Mouse (Mus musculus): ENCODE measurements at regions not wholly inside any gene's neighbourhood (a gene's known extent, or its start where the extent isn't known, plus 50 kb on each side); places are given as distances from the start of the nearest gene placed in this dataset.

DNA sequence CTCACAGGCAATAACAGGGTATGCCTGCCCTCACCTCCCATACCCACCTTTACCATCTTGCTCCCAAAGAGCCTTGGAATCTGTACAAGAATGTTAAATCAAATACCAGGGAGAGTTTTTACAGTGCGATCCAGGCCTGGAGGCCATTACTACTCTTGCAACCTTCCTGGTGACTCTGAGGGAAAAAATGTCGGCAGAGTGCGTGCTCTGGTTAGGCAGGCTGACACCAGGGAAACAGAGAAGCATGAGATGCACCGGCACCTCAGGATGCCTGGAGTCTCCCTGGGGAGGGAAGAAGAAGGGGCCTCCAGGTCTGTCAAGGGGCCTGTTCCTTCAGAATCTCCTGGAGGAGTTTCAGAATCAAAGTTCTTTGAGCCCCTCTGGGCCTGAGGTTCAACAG lies 63.2 kb downstream of the Bod1 start:
- TF ChIP-seq POLR2A (IDR thresholded peaks at IDR 0.05; ENCODE audit: insufficient read depth, low read depth, low read length) (no peak), CTCF (IDR thresholded peaks at IDR 0.05) (no peak)
